Mouse (Mus musculus): ENCODE data around the gene Lyrm7. TPM values are rescaled to one million over a fixed set of nuclear protein-coding genes. Genes with fewer than 3 reads are reported as not detected.

Lyrm7 gene
- total and polyA plus RNA-seq, 3 experiments, result 0.38 to 20.8 (median 14.3) TPM

GRCm38 (mm10) chr11:54845470-54846442 lies 15.0 kb downstream of the Lyrm7 start:
- DNase-seq, result no peak

- DNase-seq, result no peak
These were observed 15.8 kb downstream of the Lyrm7 start for GRCm38 (mm10) chr11:54844959-54845358.

GRCm38 (mm10) chr11:54844424-54844823 lies 16.3 kb downstream of the Lyrm7 start:
- no peak for DNase-seq

- DNase-seq, result no peak
These were observed 19.8 kb downstream of the Lyrm7 start for GRCm38 (mm10) chr11:54840891-54841290.

- DNase-seq, result no peak
These were observed 21.0 kb downstream of the Lyrm7 start for GRCm38 (mm10) chr11:54839696-54840095.

- DNase-seq, result peak; percentile 18
These were observed 24.6 kb downstream of the Lyrm7 start for GRCm38 (mm10) chr11:54836106-54836505.

GRCm38 (mm10) chr11:54834596-54834995 lies 26.1 kb downstream of the Lyrm7 start:
- DNase-seq, result no peak

- no peak for DNase-seq
These were observed 26.9 kb downstream of the Lyrm7 start for GRCm38 (mm10) chr11:54833833-54834232.

- DNase-seq, result no peak
These were observed 33.9 kb downstream of the Lyrm7 start for GRCm38 (mm10) chr11:54826819-54827218.

GRCm38 (mm10) chr11:54825774-54826173 lies 34.9 kb downstream of the Lyrm7 start:
- no peak for DNase-seq

GRCm38 (mm10) chr11:54823467-54823866 lies 37.2 kb downstream of the Lyrm7 start:
- no peak for DNase-seq

GRCm38 (mm10) chr11:54819489-54819888 lies 41.2 kb downstream of the Lyrm7 start:
- peak; percentile 16 for DNase-seq

GRCm38 (mm10) chr11:54817449-54817848 lies 43.3 kb downstream of the Lyrm7 start:
- DNase-seq, result peak; percentile 6

GRCm38 (mm10) chr11:54815659-54816058 lies 45.1 kb downstream of the Lyrm7 start:
- no peak for DNase-seq

GRCm38 (mm10) chr11:54812812-54813516 lies 47.8 kb downstream of the Lyrm7 start:
- no peak for DNase-seq

GRCm38 (mm10) chr11:54812314-54812713 lies 48.4 kb downstream of the Lyrm7 start:
- DNase-seq, result no peak

GRCm38 (mm10) chr11:54811054-54811453 lies 49.7 kb downstream of the Lyrm7 start:
- DNase-seq, result no peak

- no peak for DNase-seq
These were observed 51.1 kb downstream of the Lyrm7 start for GRCm38 (mm10) chr11:54809582-54809981.

- DNase-seq, result no peak
These were observed 52.5 kb downstream of the Lyrm7 start for GRCm38 (mm10) chr11:54808177-54808576.

GRCm38 (mm10) chr11:54807669-54808068 lies 53.0 kb downstream of the Lyrm7 start:
- DNase-seq, result no peak

- DNase-seq, result no peak
These were observed 53.8 kb downstream of the Lyrm7 start for GRCm38 (mm10) chr11:54806891-54807290.

GRCm38 (mm10) chr11:54805196-54805595 lies 55.5 kb downstream of the Lyrm7 start:
- peak; percentile 31 for DNase-seq

- DNase-seq, result no peak
These were observed 58.1 kb downstream of the Lyrm7 start for GRCm38 (mm10) chr11:54802621-54803020.
